Mouse (Mus musculus) left cerebral cortex, adult 9 months (tissue): ENCODE measurements around the gene Cldn3.

Experiments
- DNase-seq, 2 experiments: peaks; one replicate each; pipeline ENCODE4 v3.0.0; 2022; ENCODE audit warnings: low spot score in 2 of 2

Gene Cldn3

DNA sequence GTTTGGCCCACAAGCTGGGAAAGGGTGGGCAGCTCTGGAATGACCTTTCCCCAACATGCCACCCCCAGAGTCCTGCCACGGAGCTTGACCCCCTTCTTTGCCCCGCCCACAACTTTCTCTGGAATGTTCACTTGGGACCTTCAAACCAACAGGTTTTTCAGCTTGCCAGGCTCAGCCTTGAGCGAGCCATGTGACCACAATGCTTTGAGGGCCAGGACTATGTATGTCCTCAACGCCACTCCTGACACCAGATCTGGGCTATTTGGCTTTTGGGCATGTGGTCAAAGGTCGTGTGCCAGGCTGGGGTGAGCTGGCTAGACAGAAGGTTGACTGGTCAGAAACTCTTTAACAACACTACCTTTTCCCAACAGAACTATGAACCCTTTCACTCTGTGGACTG lies 16.1 kb downstream of the Cldn3 start:
- DNase-seq: no peak

DNA sequence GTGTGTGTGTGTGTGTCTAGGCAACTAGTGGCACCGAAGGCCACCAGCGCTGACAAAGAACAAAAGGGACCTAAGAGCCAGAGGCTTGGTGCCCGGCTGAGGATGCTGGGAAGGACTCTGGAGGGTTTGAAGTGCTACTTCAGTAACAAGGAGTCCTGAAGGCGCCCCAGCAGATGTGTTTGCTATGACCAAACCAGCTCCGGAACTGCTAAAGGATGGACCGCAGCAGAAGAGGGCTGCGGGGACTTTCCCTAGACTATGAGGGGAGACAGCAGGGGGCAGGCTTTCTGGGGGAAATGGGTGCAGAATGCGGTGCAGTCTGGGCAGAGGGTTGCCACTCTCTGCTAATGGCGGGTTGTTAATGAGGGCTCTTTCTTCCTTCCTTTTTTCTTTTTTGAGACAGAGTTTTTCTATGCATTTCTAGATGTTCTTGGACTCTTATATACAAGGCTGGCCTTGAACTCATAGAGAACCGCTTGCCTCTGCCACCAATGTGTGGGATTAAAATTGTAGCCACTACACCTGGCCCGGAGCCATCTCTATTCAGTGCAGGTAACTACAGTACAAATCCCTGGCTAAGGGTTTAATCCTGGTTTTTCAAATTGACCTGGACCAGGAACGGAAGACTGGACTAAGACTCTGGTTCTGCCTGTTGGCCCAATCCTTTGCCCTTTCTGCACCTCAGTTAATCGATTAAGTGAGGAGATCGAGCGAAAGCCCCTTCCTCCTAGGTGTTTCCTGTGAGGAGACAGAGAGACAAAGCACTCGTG lies 22.0 kb downstream of the Cldn3 start:
- peak in 1 of 2 experiments; percentile 47 for DNase-seq

DNA sequence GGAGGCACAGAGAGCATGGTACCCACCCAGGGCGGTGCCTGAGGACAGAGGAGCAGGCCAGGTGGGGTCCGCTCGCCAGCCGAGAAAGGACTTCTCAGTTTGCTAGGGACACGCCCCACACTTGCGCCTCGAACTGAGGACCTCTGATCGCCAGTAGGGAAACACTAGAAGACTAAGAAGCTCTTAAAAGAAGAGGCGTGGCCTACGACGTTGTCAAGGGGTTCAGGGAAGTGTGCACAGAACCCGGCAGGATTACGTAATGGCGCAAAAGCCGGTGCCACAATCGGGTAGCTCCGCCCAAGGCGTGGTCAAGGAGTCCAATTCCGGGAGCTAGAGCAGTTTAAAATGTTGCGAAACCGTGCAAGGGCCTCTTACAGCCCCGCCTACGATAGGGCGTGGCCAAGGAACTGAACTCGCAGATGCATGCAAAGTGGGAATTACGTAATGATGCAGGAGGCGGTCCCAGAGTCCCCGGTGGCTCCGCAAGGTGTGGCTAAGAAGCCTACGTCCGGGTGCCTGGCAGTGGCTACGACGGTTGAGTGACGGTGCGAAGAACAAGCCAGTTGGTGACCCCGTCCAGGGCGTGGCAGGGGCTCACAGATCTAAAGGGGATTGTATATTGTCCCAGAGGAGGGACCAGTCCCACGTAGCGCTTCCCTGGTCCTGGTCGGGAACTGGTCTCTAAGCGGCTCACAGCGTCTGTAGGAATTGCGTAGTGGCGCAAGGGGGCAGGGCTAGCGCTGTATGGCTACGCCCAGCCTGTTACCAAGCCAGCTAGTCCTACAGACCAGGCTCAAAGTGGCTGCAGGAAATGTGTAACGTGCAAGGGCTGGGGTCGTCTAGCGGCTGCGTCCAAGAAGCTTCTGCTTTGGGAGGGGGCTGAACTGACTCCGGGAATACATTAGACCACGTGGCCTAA lies 22.9 kb downstream of the Cldn3 start, which contains the start of gene Abhd11:
Gene Abhd11 (plus strand): TSS at position 482 of the 919 bp plus-strand sequence.
- DNase-seq: peak; percentile 99

DNA sequence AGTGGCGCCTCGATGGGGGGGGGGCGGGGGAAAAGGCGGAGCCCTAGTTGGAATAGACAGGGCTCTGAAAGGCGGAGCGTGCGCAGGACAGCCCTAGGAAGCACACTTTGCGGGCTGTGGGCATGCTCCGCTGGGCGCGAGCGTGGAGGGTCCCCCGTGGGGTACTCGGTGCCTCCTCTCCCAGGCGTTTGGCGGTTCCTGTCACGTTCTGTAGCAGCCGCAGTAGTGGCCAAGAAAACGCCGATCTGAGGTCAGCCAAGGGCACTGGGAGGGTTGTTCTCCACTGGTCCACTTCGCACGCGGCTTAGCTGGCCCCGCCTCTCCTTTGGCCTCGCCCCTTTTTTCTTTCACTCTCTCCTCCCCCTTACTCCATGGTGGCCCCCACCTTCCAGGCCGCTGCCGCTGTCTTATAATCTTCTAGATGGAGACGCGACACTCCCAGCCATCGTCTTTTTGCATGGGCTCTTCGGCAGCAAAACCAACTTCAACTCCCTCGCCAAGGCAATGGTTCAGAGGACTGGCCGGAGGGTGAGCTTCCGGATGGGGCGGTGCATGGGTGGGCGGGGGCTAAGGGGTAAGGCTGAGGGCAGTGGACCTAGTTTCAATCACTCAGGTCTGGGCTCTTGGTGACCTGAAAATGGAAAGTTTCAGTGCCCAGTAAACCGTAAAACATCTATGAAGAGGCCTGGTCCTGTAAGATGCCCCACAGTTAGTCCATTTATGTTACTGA lies 23.7 kb downstream of the Cldn3 start:
- DNase-seq: peak; percentile 79 to 89

DNA sequence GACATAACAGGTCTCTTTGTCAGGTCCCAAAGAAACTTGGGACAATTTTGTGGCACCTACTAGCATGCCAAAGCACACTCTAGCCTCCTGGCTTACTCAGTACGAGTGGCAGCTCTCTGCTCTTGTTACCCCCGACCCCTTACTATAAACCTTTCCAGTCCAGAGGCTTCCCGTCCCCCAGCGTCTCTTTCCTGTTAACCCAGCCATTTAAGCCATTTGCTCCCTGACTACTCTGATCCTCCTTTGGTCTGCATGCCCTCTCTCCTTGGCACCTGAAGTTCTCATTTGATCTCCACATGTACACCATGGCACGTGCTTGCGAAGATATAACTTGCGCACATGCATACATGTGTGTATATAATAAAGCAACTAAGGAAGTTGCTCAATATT lies 24.3 kb downstream of the Cldn3 start:
- no peak for DNase-seq

DNA sequence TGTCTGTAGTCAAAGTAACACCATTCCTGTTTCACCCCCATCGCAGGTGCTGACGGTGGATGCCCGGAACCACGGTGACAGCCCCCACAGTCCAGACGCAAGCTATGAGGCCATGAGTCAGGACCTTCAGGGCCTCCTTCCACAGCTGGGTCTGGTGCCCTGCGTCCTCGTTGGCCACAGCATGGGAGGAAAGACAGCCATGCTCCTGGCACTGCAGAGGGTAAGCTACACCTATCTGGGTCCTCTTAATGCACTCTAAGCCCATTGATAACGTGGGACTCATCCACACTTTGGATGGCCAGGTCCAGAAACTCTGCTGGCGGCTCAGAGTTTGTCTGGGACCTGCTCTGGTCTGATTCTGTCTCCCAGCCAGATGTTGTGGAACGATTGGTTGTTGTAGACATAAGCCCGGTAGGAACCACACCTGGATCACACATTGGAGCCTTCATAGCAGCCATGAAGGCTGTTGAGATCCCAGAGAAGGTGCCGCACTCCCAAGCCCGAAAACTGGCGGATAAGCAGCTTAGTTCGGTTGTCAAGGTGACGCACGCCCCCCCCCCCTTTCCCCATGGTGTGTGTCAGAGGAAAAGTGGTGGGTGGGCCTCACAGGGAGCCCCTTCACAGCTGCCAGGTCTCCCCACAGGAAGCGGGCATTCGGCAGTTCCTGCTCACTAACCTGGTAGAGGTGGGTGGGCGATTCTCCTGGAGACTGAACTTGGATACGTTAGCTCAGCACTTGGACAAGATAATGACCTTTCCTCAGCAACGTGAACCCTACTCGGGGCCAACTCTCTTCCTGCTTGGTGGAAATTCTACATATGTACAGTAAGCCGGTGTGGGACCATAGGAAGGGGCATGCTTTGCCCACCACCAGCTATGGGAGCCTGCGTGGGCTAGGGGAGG lies 25.1 kb downstream of the Cldn3 start:
- no peak for DNase-seq

DNA sequence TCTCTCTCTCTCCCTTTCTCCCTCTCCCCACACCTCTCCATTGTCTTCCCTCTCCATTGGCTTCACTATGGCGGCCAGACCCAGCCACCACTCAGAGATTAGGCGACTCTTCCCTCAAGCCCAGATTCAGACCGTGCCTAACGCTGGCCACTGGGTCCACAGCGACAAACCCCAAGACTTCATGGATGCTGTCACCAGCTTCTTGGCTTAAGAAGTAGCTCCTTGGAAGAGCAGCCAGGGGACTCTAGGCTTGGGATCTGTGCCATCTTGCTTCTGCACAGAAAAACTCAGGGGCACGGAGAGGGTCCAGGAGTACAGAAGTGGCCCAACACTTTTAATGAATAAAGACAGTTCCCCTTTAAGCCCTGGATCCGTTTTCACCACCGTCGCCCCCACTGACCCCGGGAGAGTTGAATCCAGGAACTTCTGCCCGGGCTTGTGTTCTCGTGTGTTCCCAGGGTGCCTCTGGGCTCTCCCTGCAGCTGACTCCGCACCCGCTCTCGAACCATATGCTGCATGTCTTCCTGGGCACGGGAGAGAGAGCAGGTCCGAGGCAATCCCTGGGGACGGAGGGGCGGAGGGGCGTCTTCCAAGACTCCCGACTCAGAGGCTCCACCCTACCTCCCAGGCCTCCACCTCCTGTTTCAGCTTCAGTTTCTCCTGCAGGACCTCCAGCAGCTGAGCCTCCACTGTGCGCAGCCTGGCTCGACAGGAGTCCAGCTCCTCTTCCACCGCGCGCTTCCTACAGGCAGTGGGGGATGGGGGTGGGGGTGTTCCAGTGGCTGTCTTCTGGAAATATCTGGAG lies 26.0 kb downstream of the Cldn3 start:
- DNase-seq: no peak

DNA sequence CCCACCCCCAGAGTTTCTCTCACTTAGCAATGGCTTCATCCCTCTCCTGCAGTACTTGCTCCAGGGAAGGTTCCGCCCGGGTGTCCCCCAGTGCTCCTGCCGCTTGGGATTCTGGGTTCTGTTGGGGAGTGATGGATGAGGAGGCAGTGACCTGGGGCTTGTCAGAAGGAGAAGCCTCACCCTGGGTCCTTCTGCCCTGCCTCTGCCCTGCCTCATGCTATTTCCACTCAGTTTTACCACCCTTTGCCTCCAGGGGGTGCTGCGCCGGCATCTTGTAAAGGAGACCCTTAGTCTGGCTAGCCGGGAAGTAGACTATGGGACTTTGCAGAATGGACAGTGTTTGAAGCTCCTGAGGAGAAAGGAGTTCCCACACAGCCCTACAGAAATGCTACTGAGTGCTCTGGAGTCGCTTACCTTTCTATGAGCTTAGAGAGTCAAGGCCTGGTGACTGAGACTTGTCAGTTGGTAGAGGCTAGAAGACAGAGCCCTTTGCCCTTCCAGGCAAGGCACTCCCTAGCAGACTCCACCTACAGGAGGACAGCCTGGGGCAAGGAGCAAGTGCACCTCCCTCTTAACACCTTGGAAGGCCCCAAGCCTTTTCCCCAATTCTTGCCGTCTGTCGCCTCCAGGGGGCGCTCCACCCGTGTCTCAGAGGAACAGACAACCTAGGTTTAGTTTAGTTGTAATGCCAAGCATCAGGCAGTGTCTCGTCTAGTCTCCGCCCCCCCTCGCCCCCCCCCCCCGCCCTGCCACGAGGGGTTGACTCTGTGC lies 26.8 kb downstream of the Cldn3 start:
- DNase-seq: peak in 1 of 2 experiments; percentile 83

DNA sequence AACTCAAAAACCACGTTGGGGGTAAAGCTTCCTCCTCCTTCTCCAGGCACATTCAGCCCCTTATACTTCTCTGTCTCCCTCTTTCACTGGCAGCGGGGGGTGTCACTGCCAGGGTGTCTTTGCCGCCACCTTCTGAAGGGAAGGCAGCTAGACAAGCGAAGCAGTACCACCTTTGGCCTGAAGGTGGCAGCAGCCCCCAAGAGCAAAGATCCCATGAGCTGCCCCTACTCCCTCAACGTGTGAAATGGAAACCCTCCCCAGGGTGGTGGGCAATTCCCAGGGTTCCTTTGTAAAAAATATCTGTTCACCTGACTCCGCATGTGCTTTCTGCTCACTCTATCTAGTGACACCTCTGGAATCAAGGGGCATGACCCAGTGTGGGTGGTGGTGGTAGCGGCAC lies 29.5 kb downstream of the Cldn3 start:
- peak in 1 of 2 experiments; percentile 92 for DNase-seq

DNA sequence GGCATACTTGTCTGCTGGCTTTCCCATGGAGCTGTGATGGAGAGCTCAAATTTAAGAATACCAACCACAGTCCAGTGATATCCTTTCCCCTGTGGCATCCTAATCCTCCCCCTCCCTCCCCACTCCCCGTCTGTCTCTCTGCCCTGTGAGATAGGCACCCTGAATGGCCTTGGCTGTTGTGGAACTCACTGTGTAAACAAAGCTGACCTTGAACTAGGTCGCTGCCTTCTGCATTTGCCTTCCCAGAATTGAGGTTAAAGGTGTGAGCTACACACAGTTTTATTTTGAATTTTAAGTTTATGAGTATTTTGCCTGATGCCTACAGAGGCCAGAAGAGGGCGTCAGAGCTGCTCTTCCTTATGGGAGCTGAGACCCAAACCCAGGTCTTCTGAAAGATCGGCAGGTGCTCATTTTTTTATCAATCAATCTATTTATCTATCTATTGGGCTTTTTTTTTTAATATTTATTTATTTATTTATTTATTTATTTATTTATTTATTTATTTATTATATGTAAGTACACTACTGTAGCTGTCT lies 30.3 kb downstream of the Cldn3 start:
- no peak for DNase-seq

DNA sequence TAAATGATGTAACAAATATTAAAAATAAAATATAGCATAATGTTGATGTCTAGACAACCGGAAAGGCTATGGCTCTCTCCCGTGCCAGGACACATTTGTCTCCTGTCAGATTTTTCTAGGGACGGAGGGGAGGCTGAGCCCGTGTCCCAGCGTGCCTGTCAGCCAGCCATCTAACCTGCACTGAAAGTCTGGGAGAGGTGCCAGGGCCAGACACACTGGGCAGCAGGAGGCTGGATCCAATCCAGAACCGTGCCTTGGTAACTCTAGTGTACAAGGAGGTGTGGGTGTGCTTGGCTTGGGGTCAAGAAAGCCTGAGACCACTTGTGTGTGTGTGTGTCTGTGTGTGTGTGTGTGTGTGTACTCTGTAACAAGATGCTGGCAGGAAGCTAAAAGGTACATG lies 35.8 kb downstream of the Cldn3 start:
- DNase-seq: no peak

DNA sequence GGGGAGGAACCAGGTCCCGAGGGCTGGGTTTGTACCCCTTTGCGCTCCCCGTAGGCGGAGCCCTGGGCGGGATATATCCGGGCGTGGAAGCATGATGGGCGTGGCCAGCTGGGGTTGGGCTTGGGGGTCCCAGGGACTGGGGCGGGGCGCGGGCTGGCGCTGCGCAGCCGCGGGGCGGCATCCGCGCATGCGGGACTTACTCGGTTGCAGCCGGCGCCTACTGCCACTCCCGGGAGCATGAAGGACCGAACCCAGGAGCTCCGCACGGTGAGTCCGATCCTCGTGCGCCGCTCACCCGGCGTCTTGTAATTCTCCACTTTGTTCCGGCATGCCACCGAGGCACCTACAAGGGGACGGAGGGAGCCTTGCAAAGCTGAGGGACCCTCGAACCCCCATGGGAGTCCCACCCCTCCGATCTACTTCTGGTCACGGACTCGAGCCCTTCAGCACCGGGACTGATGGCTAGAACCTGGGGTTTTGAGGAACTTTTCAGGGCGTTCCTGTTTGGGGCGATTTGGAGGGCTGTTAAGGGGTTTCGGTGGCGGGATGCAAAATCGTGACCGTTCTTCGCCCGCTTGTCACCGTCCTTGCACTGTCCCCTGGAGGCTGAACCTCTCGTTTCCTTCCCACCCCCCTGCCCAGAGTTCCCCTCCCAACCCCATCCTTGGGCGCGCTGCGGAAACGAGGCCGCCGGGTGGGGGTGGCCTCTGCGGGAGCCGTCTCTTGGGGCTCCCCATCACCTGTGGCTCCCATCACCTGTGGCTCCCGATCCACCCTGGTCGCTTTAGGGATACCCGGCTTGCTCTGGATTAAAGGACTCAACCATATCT lies 37.5 kb downstream of the Cldn3 start, which contains the start of gene Stx1a:
Gene Stx1a (plus strand): TSS at position 139 of the 830 bp plus-strand sequence.
- peak in 1 of 2 experiments; percentile 87 for DNase-seq

DNA sequence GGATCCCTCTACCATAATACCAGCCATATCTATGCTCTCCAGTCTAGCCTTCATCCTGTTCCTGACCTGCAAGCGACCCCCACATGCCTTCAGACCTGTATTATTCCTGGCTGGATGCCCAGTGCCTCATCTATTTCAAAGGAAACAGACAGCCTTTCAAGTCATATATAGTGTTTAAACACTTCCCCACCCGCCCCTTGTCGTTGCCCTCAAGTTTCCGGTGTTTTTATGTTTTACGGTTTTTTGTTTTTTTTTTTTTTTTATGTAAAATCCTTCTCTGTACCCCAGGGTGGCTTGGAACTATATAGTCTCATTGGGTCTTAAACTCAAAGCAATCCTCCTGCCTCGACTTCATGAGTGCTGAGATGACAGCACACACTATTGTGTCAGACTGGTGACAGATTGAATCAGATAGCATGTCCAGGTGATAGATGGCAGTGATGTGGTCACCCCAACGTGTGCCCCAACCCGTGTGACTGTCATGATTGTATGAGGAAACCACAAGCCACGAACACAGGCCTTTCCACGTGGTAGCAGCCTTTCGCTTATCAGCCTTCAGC lies 38.7 kb downstream of the Cldn3 start:
- DNase-seq: no peak

DNA sequence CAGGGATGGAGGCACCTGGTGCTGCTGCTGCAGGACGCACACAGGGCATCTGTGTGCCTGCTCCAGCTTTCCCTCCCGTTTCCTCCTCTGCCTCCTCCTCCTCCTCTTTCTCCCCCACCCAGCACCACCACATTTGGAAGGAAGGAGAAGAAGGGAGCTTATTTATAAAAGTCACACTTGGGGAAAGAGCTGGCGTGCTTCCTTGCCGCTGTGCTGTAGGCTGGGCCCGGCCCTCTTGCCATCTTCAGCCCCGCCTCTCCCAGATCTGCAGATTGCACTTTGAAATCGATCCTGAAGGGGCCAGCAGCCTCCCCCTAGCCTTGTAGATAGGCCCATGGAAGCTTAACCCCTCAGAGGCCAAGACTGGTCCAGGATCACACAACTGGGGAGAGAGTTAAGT lies 39.9 kb downstream of the Cldn3 start:
- DNase-seq: peak in 1 of 2 experiments; percentile 77

DNA sequence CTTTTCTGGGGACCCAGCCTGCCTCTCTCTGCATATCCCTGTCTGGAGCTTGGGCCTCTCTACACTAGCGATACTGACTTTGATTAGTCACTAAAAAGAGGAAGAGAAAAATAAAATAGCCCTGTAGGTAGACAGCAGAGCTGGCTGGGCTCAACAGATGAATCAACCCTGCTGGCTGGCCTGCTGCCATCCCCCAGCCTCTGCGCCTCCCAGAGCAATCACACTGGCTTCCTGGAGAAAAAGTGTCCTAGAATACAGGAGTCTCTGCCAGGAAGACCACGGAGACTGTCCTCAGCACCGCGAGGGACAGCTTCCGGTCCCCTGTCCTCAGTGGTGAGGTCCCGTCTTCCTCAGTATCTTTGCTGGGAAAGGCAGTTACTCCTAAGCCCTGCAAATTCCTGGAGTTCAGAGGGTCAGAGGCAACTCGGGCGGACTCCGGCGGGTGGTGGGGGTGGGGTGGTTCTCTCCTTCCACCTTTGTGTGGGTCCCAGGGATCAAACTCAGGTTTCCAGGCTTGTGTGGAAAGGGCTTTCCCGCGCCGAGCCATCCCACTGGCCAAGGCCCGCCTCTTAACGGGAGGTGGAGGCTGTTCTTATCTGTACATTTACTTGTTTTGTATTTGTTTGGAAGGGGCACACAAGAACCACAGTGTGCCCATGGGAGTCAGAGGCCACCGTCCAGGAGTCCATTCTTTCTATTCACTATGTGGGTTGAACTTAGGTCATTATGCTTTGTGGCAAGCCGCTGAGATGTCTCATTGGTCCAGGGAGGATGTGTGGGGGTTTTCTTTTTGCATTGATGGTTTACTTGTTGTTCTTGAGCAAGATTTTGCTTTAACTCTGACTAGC lies 43.2 kb downstream of the Cldn3 start:
- DNase-seq: peak in 1 of 2 experiments; percentile 80

DNA sequence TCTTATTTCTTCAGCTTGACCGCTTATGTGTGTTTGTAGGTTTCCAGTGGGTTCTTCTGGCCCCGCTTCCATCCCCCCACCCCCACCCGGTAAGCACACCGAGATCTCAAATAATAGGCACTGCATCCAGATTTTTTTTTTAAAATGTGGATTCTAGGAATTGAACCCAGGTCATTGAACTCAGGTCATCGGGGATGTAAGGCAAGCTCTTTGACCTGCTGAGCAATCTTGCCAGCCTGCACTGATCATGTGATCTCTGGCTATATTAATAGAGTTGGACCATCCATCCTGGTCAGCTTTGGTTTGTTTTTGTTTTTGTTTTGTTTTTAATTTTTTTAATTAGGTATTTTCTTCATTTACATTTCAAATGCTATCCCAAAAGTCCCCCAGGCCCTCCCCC lies 46.6 kb downstream of the Cldn3 start:
- DNase-seq: no peak

DNA sequence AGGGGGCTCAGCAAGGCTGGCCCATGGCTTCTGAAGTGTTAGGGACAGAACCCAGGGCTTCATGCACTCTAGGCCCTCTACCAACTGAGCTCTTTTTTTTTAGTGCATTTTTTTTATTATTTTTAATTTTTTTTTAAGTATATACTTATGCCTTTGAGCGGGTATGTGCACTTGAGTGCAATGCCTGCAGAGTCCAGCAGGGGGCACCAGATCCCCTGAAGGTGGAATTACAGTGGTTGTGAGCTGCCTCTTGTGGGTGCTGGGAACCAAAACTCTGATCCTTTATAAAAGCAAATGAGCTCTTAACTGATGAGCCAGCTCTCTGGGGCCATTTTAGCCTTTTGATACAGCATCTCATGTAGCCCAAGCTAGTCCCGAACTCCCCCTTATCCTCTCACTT lies 48.6 kb downstream of the Cldn3 start:
- no peak for DNase-seq
